Mouse (Mus musculus) forebrain, embryonic 14.5 days (tissue): Measurements from ENCODE around the gene Sema5a. TPM values are rescaled to one million over a fixed set of nuclear protein-coding genes. Genes with fewer than 3 reads are reported as not detected.

Experiments
- ATAC-seq: fragments of 200-750 bp; cut with Nextera tagmentation; 2 replicates; pipeline ENCODE4 v1.8.0; 2017; ENCODE audit warnings: mild to moderate bottlenecking, moderate library complexity
- DNase-seq: peaks from one replicate; pipeline ENCODE4 v3.0.0-alpha.2; 2015; ENCODE audit warnings: low spot score
- H3K27ac ChIP-seq: fragments of 300-500 bp; sonication (generic); 2 replicates; pipeline ENCODE4 v1.5.1; 2014; ENCODE audit warnings: low read depth, mild to moderate bottlenecking, control low read depth, low read length, moderate library complexity
- H3K27me3 ChIP-seq: fragments of 300-500 bp; sonication (generic); replicated peaks from 2 replicates; pipeline ENCODE4 v1.6.1; 2014; ENCODE audit warnings: low read length, control low read depth, mixed read lengths; ENCODE audit not compliant: control insufficient read depth, insufficient read depth
- H3K36me3 ChIP-seq: fragments of 300-500 bp; sonication (generic); 2 replicates; pipeline ENCODE4 v1.6.1; 2014; ENCODE audit warnings: low read length, control low read depth; ENCODE audit not compliant: control insufficient read depth, insufficient read depth
- H3K4me1 ChIP-seq: fragments of 300-500 bp; sonication (generic); 2 replicates; pipeline ENCODE4 v1.6.1; 2014; ENCODE audit warnings: antibody characterized with exemption, low read length, control low read depth; ENCODE audit not compliant: control insufficient read depth, insufficient read depth
- H3K4me2 ChIP-seq: fragments of 300-500 bp; sonication (generic); 2 replicates; pipeline ENCODE4 v1.6.1; 2014; ENCODE audit warnings: mild to moderate bottlenecking, control low read depth, low read length
- H3K4me3 ChIP-seq: fragments of 300-500 bp; sonication (generic); 2 replicates; pipeline ENCODE4 v1.5.1; 2014; ENCODE audit warnings: low read depth, low read length, control low read depth
- H3K9ac ChIP-seq: fragments of 300-500 bp; sonication (generic); 2 replicates; pipeline ENCODE4 v1.6.1; 2014; ENCODE audit warnings: mild to moderate bottlenecking, low read length, control low read depth, moderate library complexity
- H3K9me3 ChIP-seq: fragments of 300-500 bp; sonication (generic); replicated peaks from 2 replicates; pipeline ENCODE4 v1.6.1; 2016; ENCODE audit warnings: low read length, control low read depth, mixed read lengths; ENCODE audit not compliant: control insufficient read depth
- WGBS: fragments of 180-500 bp; shearing (Covaris S2); extraction: QIAGEN DNeasy Blood & Tissue Kit; methylation state at CpG from one replicate; pipeline ENCODE4 v1.1.7; 2014; 5-methylcytosine and 5-hydroxymethylcytosine counted together
- polyA plus RNA-seq: library from polyadenylated mRNA; unstranded; fragments of >200 nt; fragmentation: Nextera tagmentation; extraction: Ambion mirVana; gene quantifications from 2 replicates; pipeline ENCODE4 v1.2.1, GENCODE M21; 2014

The Sema5a gene
- polyA plus RNA-seq, 1 experiment from 2014 or later, result 10.1 TPM

DNA sequence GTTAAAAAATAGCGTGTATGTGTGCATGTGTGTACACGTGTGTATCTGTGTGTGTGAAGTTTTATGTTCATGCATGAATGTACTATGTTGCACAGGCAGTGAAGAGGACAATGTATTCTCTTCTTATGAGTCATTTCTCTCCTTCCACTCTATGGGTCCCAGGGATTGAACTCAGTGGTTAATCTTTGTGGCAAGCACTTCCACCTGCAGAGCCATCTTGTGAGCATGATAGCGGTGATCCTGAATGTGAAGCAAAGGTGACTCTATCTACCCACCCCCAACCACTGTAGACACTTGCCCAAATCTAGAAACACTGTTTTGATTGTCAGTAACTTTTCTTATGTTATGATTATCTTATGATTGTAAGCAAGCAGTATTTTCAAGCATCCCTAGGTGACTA is 133.2 kb downstream of the Sema5a start:
- ATAC-seq, result no peak
- Histone ChIP-seq H3K4me3 (no peak overlapping the region), H3K27ac (no peak overlapping the region), H3K36me3 (no peaks in the 10 kb centered on the region), H3K4me1 (no peaks in the 10 kb centered on the region), H3K27me3 (no peaks in the 10 kb centered on the region), H3K9ac (no peak overlapping the region), H3K4me2 (no peak overlapping the region), H3K9me3 (no peaks in the 10 kb centered on the region)
- 92% methylated on average over 3 of the region's 3 CpGs for WGBS
- no peak for DNase-seq

GRCm38 (mm10) chr15:32380311-32380710 is 135.7 kb downstream of the Sema5a start:
- H3K9me3 ChIP-seq, result no peaks in the 10 kb centered on the region
- WGBS, result 92% methylated on average over 3 of the region's 3 CpGs
- H3K27me3 ChIP-seq, result no peaks in the 10 kb centered on the region
- H3K27ac ChIP-seq, result no peak overlapping the region
- ATAC-seq, result no peak
- H3K9ac ChIP-seq, result no peak overlapping the region
- no peak for DNase-seq
- no peak overlapping the region for H3K4me2 ChIP-seq
- no peaks in the 10 kb centered on the region for H3K4me1 ChIP-seq
- H3K4me3 ChIP-seq, result no peak overlapping the region
- no peaks in the 10 kb centered on the region for H3K36me3 ChIP-seq

DNA sequence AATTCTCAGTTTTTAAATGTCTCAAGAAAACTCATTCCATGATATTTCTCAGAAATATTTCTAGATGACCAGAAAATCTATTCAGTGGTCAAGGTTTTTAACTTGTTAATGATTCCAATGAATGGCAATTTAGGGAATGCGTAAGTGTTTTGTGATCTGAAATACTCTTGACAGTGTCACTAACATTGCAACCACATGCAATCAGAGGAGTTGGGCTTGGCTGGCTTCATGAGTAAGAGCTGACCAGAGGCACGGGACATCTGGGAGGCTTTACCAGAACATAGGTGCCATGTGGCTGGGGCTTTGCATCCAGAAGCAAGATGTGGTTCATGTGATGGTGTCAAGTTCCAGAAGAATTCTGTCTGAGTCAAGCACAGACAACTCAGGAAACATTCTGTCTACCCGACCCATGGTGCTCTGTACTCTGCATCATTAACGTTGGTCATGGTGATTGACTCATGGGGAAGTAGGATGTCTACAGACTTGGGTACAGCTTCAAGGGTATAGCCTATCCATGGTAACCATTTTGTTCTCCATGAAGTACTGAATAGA is 138.4 kb downstream of the Sema5a start:
- Histone ChIP-seq H3K27me3 (no peaks in the 10 kb centered on the region), H3K36me3 (no peaks in the 10 kb centered on the region), H3K4me2 (no peak overlapping the region), H3K4me1 (no peaks in the 10 kb centered on the region), H3K4me3 (no peak overlapping the region), H3K27ac (no peak overlapping the region), H3K9me3 (no peaks in the 10 kb centered on the region), H3K9ac (no peak overlapping the region)
- WGBS, result 89% methylated on average over 4 of the region's 4 CpGs
- ATAC-seq (no peak), DNase-seq (no peak)

DNA sequence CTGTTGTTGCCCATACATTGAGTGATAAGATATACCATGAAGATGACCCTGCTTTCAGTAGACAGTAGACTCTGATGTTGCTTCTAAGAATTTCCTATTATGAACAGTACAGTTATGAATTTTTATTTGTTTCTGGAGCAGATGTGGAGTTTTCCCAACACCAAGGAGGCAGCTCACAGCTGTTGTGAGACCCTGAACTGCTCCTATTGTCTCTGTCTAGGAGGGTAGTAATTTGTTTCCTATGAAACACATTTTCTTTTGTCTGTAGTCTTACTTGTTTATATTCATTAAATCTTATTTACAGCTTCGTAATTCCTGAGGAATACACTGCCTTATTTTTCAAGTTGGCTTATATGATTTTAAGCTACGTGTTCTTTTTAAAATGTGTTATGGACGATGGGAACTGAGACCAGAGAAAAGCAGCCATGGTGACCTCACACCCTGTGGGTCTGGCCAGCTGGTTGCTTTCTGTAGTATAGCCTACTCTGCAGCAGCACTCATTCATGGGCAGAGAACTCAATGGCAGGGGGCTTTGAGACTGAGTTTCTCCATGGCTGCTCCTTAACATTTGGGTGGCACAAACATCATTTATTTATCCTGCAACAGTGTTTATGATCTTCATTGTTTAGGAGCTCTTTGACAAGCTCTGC is 151.8 kb downstream of the Sema5a start:
- 86% methylated on average over 3 of the region's 3 CpGs for WGBS

GRCm38 (mm10) chr15:32397064-32397463 is 152.5 kb downstream of the Sema5a start:
- H3K4me1 ChIP-seq, result no peaks in the 10 kb centered on the region
- 81% methylated on average over 3 of the region's 3 CpGs for WGBS

More for the DNA sequence above, 151.8 kb downstream of the Sema5a start:
- Histone ChIP-seq H3K4me1 (no peaks in the 10 kb centered on the region), H3K9me3 (no peaks in the 10 kb centered on the region), H3K27me3 (no peaks in the 10 kb centered on the region), H3K4me3 (no peak overlapping the region), H3K4me2 (no peak overlapping the region), H3K27ac (no peak overlapping the region), H3K9ac (no peak overlapping the region), H3K36me3 (no peaks in the 10 kb centered on the region)
- no peak for ATAC-seq
- DNase-seq, result no peak

GRCm38 (mm10) chr15:32398721-32399120 is 154.1 kb downstream of the Sema5a start:
- no peaks in the 10 kb centered on the region for H3K36me3 ChIP-seq
- no peaks in the 10 kb centered on the region for H3K9me3 ChIP-seq
- H3K27me3 ChIP-seq, result no peaks in the 10 kb centered on the region
- 89% methylated on average over 1 of the region's 1 CpGs for WGBS
- no peak overlapping the region for H3K9ac ChIP-seq
- no peak overlapping the region for H3K4me3 ChIP-seq
- no peak overlapping the region for H3K4me2 ChIP-seq
- no peak overlapping the region for H3K27ac ChIP-seq
- no peaks in the 10 kb centered on the region for H3K4me1 ChIP-seq
- DNase-seq (no peak), ATAC-seq (no peak)

More at GRCm38 (mm10) chr15:32397064-32397463, 152.5 kb downstream of the Sema5a start:
- no peak overlapping the region for H3K9ac ChIP-seq
- H3K36me3 ChIP-seq, result no peaks in the 10 kb centered on the region
- ATAC-seq, result no peak
- H3K9me3 ChIP-seq, result no peaks in the 10 kb centered on the region
- DNase-seq, result no peak
- H3K27me3 ChIP-seq, result no peaks in the 10 kb centered on the region
- H3K4me3 ChIP-seq, result no peak overlapping the region
- H3K4me2 ChIP-seq, result no peak overlapping the region
- no peak overlapping the region for H3K27ac ChIP-seq

GRCm38 (mm10) chr15:32401909-32402527 is 157.4 kb downstream of the Sema5a start:
- Histone ChIP-seq H3K9ac (no peak overlapping the region), H3K4me3 (no peak overlapping the region), H3K4me1 (no peaks in the 10 kb centered on the region), H3K9me3 (no peaks in the 10 kb centered on the region), H3K27ac (no peak overlapping the region), H3K27me3 (no peaks in the 10 kb centered on the region), H3K4me2 (no peak overlapping the region), H3K36me3 (no peaks in the 10 kb centered on the region)
- ATAC-seq (no peak), DNase-seq (no peak)
- 65% methylated on average over 5 of the region's 5 CpGs for WGBS

DNA sequence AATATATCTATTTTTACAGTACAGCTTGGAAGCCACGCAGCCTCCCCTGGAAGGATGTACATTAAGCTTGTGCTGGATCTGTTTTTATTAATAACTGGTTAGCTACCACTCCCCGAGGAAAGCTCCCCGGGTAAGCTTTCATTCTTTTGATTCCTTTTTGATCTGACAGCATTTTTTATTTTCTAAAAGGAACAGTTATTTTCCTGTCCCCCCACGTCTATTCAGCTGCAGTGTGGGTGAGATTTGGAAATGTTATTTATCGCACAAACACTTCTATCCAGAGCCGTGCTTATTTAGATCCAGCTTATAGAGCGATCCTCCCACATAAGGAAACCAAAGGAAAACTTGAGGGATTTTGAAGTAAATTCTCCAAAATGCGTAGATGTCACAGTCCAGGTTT is 158.7 kb downstream of the Sema5a start:
- WGBS, result 83% methylated on average over 8 of the region's 8 CpGs
- Histone ChIP-seq H3K36me3 (no peaks in the 10 kb centered on the region), H3K27ac (no peak overlapping the region), H3K4me3 (no peak overlapping the region), H3K9me3 (no peaks in the 10 kb centered on the region), H3K9ac (no peak overlapping the region), H3K4me1 (no peaks in the 10 kb centered on the region), H3K27me3 (no peaks in the 10 kb centered on the region), H3K4me2 (no peak overlapping the region)
- DNase-seq (no peak), ATAC-seq (no peak)

- Histone ChIP-seq H3K9me3 (no peaks in the 10 kb centered on the region), H3K4me3 (no peak overlapping the region), H3K4me1 (no peaks in the 10 kb centered on the region), H3K27me3 (no peaks in the 10 kb centered on the region), H3K36me3 (no peaks in the 10 kb centered on the region), H3K27ac (no peak overlapping the region), H3K4me2 (no peak overlapping the region), H3K9ac (no peak overlapping the region)
- WGBS, result 83% methylated on average over 2 of the region's 2 CpGs
- DNase-seq (no peak), ATAC-seq (no peak)
Observed at GRCm38 (mm10) chr15:32406436-32406835, 161.8 kb downstream of the Sema5a start.
